Mouse (Mus musculus): ENCODE data around the gene Spaca4. TPM values are rescaled to one million over a fixed set of nuclear protein-coding genes. Genes with fewer than 3 reads are reported as not detected.

Gene Spaca4
- polyA plus RNA-seq, 1 experiment from 2014 or later: 0.50 TPM

DNA sequence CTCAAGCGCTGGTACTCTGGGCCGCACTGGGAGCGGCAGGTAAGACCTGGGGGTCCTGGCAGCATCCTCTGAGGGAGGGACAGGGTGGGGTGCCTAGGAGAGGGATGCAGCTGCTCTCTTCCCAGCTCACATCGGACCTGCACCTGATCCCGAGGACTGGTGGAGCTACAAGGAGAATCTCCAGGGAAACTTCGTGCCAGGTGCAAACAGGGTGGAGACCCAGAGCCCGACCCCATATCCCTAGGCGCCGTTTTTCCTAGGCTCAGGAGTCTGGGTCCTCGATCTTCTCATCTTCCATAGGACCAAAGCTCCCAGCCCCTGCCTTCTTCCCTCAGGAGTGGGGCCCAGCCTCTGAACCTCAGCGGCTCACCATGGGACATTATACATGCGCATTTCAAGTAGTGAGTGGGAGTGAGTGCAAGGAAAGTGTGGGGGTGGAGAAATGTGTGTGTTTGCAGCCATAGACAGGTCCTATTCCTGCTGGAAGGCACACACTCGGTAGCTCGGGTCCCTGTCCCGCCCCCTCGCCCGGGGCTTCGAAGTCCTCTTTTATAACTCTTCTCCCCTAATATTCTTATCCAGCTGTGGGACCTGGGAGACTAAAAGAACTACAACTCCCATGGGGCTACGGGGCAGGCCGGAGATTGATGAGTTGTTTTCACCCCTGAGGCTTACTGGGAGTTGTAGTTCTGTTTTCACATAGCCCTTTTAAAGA, 25.2 kb downstream of the Spaca4 start:
- Histone ChIP-seq H3K9me3 (no peaks in the 10 kb centered on the region), H3K4me3 (peak overlapping the region; percentile 58), H3K4me1 (peaks cover 50% of the 10 kb centered on the region), H3K36me3 (replicated peaks) (no peaks in the 10 kb centered on the region), H3K27me3 (ENCODE audit: poor library complexity, severe bottlenecking) (peaks cover 36% of the 10 kb centered on the region), H3K27ac (peak overlapping the region; percentile 65; the same call in 1 of the 2 replicates)
- peak; percentile 68 for DNase-seq (ENCODE audit: extremely low spot score, low spot score)
- under 1% methylated on average over 19 of the region's 20 CpGs for WGBS

DNA sequence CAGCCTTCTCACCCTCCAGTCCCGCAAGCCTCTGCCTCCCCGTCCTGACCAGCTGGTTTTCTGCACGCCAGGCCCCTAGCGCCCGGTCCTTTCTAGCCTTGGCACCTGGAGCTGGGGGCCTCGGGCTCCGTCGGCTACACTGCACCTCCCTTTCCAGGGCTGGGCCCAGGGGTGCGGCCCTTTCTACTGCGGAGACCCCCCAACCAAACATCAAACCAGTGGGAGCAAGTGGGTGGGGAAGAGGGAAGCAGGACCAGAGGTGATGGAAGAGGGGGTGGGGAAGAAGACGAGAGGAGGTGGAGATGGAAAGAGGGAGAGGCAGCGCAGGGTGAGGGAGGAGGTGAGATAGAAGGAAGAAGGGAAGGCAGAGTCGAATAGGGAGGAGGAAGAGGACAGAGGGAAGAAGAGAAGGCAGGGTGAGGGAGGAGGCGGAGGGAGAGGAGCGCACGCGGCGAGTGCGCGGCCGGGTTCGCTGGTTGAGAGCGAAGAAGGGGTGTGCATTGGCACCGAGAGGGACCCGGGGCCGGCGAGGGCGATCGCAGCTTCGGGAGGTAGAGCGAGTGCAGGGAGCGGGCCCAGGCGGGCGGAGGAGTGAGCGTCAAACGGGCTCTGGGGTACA, 26.0 kb downstream of the Spaca4 start, which contains the start of gene Car11:
Gene Car11, plus strand, starts transcription at position 321 of the 619 bp plus-strand sequence.
- no peak for DNase-seq (ENCODE audit: extremely low spot score, low spot score)
- Histone ChIP-seq H3K4me3 (peak within 1 kb of the TSS; percentile 58), H3K27ac (peak within 1 kb of the TSS; percentile 65; the same call in 1 of the 2 replicates), H3K27me3 (ENCODE audit: poor library complexity, severe bottlenecking) (peaks cover 36% of the 10 kb centered on the region), H3K36me3 (replicated peaks) (no peaks in the 10 kb centered on the region), H3K4me1 (peaks cover 51% of the 10 kb centered on the region), H3K9me3 (no peaks in the 10 kb centered on the region)
- WGBS: 1% methylated on average over 36 of the region's 36 CpGs

DNA sequence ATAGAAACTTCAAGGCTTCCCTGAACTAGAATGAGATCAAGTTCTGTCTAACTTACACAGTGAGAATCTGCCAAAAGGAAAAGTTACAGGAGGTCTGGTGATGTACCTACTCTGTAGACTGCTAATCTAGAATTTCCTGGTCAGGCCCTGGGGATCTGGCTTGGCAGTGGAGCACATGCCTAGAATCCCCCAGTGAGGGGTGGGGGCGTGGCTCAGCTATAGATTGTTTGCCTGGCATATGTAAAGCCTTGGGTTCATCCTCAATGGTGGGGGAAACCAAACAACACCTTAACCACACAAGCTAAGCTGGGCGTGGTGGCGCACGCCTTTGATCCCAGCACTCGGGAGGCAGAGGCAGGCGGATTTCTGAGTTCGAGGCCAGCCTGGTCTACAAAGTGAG, 27.7 kb downstream of the Spaca4 start:
- peaks cover 36% of the 10 kb centered on the region for H3K27me3 ChIP-seq (ENCODE audit: poor library complexity, severe bottlenecking)
- WGBS: 82% methylated on average over 7 of the region's 7 CpGs
- no peak overlapping the region for H3K27ac ChIP-seq
- H3K9me3 ChIP-seq: no peaks in the 10 kb centered on the region
- DNase-seq (ENCODE audit: extremely low spot score, low spot score): no peak
- H3K4me1 ChIP-seq: peaks cover 44% of the 10 kb centered on the region
- H3K36me3 ChIP-seq (replicated peaks): no peaks in the 10 kb centered on the region
- H3K4me3 ChIP-seq: no peak overlapping the region

DNA sequence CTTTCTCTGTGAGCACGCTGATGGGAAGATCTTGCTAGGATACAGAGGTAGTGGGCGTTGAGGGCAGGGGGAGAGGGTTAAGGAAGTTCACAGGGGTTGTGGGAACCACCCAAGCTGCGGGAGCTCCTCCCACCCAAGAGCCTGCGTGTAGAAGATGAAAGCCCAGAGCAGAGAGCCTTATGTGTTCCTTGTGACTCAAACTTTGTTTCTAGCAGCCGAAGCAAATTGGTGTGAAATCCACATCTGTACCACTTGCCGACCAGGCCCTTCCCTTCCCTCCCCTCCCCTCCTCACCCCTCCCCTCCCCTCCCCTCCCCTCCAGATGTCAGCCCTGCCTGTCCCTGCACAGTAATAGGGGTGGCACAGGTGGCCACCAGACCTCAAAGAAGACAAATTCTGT, 30.5 kb downstream of the Spaca4 start:
- no peak for DNase-seq (ENCODE audit: extremely low spot score, low spot score)
- H3K27ac ChIP-seq: peak overlapping the region; percentile 26; the same call in 1 of the 2 replicates
- H3K9me3 ChIP-seq: no peaks in the 10 kb centered on the region
- no peak overlapping the region for H3K4me3 ChIP-seq
- no peaks in the 10 kb centered on the region for H3K36me3 ChIP-seq (replicated peaks)
- peaks cover 24% of the 10 kb centered on the region for H3K27me3 ChIP-seq (ENCODE audit: poor library complexity, severe bottlenecking)
- H3K4me1 ChIP-seq: peaks cover 33% of the 10 kb centered on the region
- WGBS: 48% methylated on average over 6 of the region's 6 CpGs

DNA sequence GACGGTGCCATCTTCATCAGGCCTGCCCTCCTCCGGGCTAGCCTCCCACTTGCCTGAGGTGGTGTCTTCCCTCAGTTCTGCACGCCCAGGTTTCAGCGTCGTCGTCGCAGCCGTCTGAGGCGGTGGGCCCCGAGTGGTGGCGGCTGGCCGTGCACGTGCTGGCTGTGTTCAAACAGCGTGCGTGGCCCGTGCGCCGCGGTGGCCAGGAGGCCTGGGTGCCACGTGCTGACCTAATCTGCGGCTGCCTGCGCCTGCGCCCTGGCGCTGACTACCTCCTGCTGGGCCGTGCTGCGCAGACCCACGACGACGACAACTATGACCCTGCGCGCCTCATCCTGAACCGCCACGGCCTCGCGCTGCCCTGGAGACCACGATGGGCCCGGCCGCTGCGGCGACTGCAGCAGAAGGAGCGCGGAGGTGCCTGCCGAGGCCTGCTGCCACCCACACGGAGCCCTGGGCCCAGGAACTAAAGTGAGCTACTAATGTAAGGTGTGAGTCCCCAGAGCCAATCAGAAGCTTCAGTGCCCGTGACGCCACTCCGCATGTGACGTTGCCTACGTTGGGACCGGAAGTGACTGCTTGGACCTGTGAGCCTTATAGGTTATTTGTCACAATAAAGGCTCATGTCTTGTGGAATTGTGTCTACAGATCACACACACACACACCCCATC, 31.6 kb downstream of the Spaca4 start, which contains the start of gene Sec1:
Gene Sec1, minus strand, starts transcription at position 482 of the 671 bp plus-strand sequence.
- peaks cover 33% of the 10 kb centered on the region for H3K4me1 ChIP-seq
- H3K4me3 ChIP-seq: no peak within 1 kb of the TSS
- peak within 1 kb of the TSS; percentile 48; the same call in 1 of the 2 replicates for H3K27ac ChIP-seq
- H3K36me3 ChIP-seq (replicated peaks): no peaks in the 10 kb centered on the region
- H3K27me3 ChIP-seq (ENCODE audit: poor library complexity, severe bottlenecking): peaks cover 13% of the 10 kb centered on the region
- no peaks in the 10 kb centered on the region for H3K9me3 ChIP-seq
- 93% methylated on average over 50 of the region's 50 CpGs for WGBS
- no peak for DNase-seq (ENCODE audit: extremely low spot score, low spot score)

DNA sequence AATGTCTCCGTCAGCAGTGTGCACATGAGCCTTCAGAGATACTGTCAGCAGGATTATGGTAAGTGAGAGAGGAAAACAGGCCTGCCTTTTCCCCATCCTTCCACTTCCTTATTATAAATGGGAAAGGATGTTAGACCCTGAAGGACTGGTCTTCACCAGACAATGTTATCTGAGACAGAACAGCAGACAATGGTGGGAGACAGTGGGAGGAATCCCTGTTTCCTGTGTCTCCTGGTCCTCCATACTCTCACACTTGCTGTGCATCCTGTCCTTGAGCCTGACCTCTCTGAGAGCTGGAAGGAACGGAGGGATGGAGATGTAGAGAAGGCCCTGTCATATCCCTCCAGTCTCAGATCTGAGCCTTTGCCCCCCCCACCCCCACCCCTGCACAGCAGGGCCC, 33.2 kb downstream of the Spaca4 start:
- H3K4me3 ChIP-seq: no peak overlapping the region
- no peaks in the 10 kb centered on the region for H3K27me3 ChIP-seq (ENCODE audit: poor library complexity, severe bottlenecking)
- H3K36me3 ChIP-seq (replicated peaks): no peaks in the 10 kb centered on the region
- 84% methylated on average over 2 of the region's 2 CpGs for WGBS
- H3K9me3 ChIP-seq: no peaks in the 10 kb centered on the region
- no peak for DNase-seq (ENCODE audit: extremely low spot score, low spot score)
- H3K4me1 ChIP-seq: peaks cover 37% of the 10 kb centered on the region
- H3K27ac ChIP-seq: no peak overlapping the region

DNA sequence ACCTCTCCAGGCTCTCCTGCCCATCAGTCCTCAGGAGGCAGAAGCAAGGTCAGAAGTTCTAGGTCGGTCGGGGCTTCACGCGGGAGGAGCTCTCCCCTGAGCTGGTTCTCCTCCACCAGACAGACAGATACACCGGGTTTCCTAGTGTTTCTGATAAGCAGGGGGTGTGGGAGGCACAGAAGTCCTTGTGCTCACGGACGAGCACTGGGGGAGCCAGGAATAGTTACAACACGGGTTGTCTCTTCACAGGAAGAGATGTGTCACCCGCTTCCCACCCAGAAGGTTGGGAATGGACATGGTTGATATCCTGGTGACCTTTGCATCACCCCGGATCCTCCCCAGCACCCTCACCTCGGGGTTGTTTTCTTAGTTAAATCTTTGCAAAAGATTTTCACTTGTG, 35.8 kb downstream of the Spaca4 start:
- Histone ChIP-seq H3K4me3 (no peak overlapping the region), H3K36me3 (replicated peaks) (no peaks in the 10 kb centered on the region), H3K9me3 (no peaks in the 10 kb centered on the region), H3K27ac (no peak overlapping the region), H3K27me3 (ENCODE audit: poor library complexity, severe bottlenecking) (peaks cover 7% of the 10 kb centered on the region; the same call in 1 of the 2 replicates), H3K4me1 (peaks cover 53% of the 10 kb centered on the region)
- no peak for DNase-seq (ENCODE audit: extremely low spot score, low spot score)
- 82% methylated on average over 11 of the region's 11 CpGs for WGBS

DNA sequence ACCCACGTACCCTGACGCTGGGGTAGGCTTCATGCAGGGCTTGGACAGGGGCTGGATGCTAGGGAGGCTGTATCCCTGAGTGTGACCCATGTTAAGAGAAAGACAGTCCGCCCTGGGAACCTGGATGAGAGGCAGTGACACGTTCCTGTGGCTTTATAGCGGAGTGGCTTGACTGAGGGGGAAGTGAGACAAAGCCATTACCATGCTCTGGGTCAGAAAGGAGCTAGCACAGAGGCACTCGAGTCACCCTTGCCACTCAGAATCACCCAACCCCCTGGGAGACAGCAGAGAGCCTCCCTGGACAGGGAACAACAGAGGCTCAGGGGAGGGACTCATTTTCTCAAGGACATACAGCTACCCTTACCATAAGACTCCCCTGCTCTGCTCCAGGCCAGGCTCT, 36.5 kb downstream of the Spaca4 start:
- WGBS: 72% methylated on average over 6 of the region's 6 CpGs
- Histone ChIP-seq H3K4me3 (no peak overlapping the region), H3K27me3 (ENCODE audit: poor library complexity, severe bottlenecking) (peaks cover 7% of the 10 kb centered on the region; the same call in 1 of the 2 replicates), H3K36me3 (replicated peaks) (no peaks in the 10 kb centered on the region), H3K9me3 (no peaks in the 10 kb centered on the region), H3K4me1 (peaks cover 51% of the 10 kb centered on the region), H3K27ac (no peak overlapping the region)
- no peak for DNase-seq (ENCODE audit: extremely low spot score, low spot score)

DNA sequence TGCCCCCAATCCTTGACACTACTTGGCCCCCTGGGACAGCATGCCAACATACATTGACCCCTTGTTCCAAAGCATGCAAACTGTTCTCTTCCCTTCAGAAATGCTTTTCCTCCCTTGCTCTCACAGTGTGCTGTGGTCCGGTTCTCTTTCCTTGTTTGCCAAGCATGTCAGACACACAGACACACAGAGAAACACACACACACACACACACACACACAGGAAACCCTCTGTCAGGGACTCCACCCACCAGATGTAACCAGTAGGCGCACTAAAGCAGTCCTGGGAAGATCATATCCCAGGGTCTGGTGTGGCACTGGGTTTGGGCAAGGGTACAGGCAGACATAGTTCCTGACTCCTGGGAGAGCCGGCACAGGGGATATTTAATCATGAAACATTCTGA, 38.8 kb downstream of the Spaca4 start:
- DNase-seq (ENCODE audit: extremely low spot score, low spot score): no peak
- H3K27me3 ChIP-seq (ENCODE audit: poor library complexity, severe bottlenecking): peaks cover 7% of the 10 kb centered on the region; the same call in 1 of the 2 replicates
- H3K36me3 ChIP-seq (replicated peaks): no peaks in the 10 kb centered on the region
- peaks cover 68% of the 10 kb centered on the region for H3K4me1 ChIP-seq
- 88% methylated on average over 3 of the region's 3 CpGs for WGBS
- H3K27ac ChIP-seq: 0 out of 2 replicates have a peak overlapping the region, but pooled peaks have one; percentile 68
- H3K4me3 ChIP-seq: no peak overlapping the region
- H3K9me3 ChIP-seq: no peaks in the 10 kb centered on the region

DNA sequence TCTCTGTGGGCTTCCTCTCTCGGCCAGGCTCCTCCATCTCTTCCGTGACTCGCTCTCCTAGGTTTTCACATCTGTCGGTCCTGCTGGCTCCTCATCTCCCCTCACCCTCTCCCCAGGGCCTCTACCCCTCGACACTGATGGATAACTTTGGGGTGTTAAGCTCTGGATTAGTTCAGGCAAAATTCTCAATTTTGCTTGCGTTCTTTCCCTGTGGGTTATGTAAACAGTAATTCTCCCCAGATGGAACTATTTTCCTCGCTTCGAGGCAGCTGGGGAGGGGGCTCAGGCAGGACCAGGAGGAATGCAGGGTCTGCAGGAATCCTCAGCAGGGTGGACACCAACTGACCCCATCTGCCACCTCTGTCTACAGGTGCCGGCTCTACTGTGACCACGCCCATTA, 39.8 kb downstream of the Spaca4 start:
- Histone ChIP-seq H3K36me3 (replicated peaks) (no peaks in the 10 kb centered on the region), H3K27me3 (ENCODE audit: poor library complexity, severe bottlenecking) (peaks cover 7% of the 10 kb centered on the region; the same call in 1 of the 2 replicates), H3K4me1 (peaks cover 68% of the 10 kb centered on the region), H3K27ac (peak overlapping the region; percentile 68), H3K9me3 (no peaks in the 10 kb centered on the region), H3K4me3 (no peak overlapping the region; the same call in 1 of the 2 replicates)
- WGBS: 58% methylated on average over 10 of the region's 10 CpGs
- no peak for DNase-seq (ENCODE audit: extremely low spot score, low spot score)

DNA sequence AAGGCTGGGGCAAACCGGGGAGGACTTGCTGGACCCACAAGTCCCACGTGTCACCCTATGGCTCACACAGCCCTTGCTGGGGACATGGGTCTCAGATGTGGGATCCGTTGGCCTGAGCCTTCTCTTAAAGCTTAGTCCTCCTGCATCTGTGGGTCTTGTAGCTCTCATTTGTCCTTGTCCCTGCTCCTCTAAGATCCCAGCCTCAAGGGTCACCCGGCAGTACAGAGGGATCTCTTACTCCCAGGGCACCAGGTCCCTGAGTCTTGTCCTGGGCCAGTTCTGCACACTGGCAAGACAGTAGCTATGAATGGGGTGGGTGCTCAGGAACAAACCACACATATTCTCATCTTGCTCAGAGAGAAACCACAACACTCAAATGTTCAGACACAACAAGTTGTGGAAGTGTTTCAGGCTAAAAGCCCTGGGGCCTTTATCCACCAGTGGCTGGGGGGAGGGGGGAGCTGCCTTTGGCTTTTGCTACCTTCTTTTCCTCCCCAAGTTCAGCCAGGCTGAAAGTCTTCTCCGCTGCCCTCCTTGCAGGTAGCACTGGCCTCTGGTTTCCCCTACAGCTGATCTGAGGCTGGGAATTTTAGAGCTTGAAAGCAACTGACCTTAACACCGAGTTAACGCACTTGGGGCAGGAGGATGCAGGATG, 42.1 kb downstream of the Spaca4 start, which contains the start of gene Ntn5:
Gene Ntn5, plus strand, starts transcription at position 627 of the 655 bp plus-strand sequence.
- Histone ChIP-seq H3K27ac (peak within 1 kb of the TSS; percentile 86), H3K4me1 (peaks cover 55% of the 10 kb centered on the region), H3K9me3 (no peaks in the 10 kb centered on the region), H3K36me3 (replicated peaks) (no peaks in the 10 kb centered on the region), H3K4me3 (peak within 1 kb of the TSS; percentile 32), H3K27me3 (ENCODE audit: poor library complexity, severe bottlenecking) (peaks cover 7% of the 10 kb centered on the region; the same call in 1 of the 2 replicates)
- no peak for DNase-seq (ENCODE audit: extremely low spot score, low spot score)
- WGBS: 72% methylated on average over 7 of the region's 7 CpGs

All from forebrain, embryonic 10.5 days (tissue).